Mouse (Mus musculus) midbrain, embryonic 12.5 days (tissue): Measurements from ENCODE around the gene Grk2. TPM values are rescaled to one million over a fixed set of nuclear protein-coding genes. Genes with fewer than 3 reads are reported as not detected.
A peak's percentile ranks its signal among the peaks of the same experiment; 100 is the strongest.

Experiments used
- ATAC-seq: fragments of 200-750 bp; cut with Nextera tagmentation; 2 replicates; pipeline ENCODE4 v1.8.0; 2017; ENCODE audit warnings: low read depth, moderate TSS enrichment, moderate library complexity; ENCODE audit not compliant: low FRiP score
- H3K27ac ChIP-seq: fragments of 300-500 bp; sonication (generic); replicated peaks from 2 replicates; pipeline ENCODE4 v1.5.1; 2016; ENCODE audit warnings: mild to moderate bottlenecking
- H3K27me3 ChIP-seq: fragments of 300-500 bp; sonication (generic); 2 replicates; pipeline ENCODE4 v1.6.1; 2016; ENCODE audit warnings: mild to moderate bottlenecking
- H3K36me3 ChIP-seq: fragments of 300-500 bp; sonication (generic); 2 replicates; pipeline ENCODE4 v1.6.1; 2016
- H3K4me1 ChIP-seq: fragments of 300-500 bp; sonication (generic); 2 replicates; pipeline ENCODE4 v1.6.1; 2016
- H3K4me2 ChIP-seq: fragments of 300-500 bp; sonication (generic); replicated peaks from 2 replicates; pipeline ENCODE4 v1.6.1; 2016; ENCODE audit warnings: mild to moderate bottlenecking, moderate library complexity
- H3K4me3 ChIP-seq: fragments of 300-500 bp; sonication (generic); 2 replicates; pipeline ENCODE4 v1.5.1; 2016; ENCODE audit warnings: mild to moderate bottlenecking
- H3K9ac ChIP-seq: fragments of 300-500 bp; sonication (generic); replicated peaks from 2 replicates; pipeline ENCODE4 v1.6.1; 2016; ENCODE audit warnings: mild to moderate bottlenecking, moderate library complexity
- H3K9me3 ChIP-seq: fragments of 300-500 bp; sonication (generic); 2 replicates; pipeline ENCODE4 v1.6.1; 2016; ENCODE audit warnings: mild to moderate bottlenecking
- WGBS: fragments of 180-500 bp; shearing (Covaris S2); methylation state at CpG from one replicate; pipeline ENCODE4 v1.1.7; 2016; 5-methylcytosine and 5-hydroxymethylcytosine counted together
- polyA plus RNA-seq: library from polyadenylated mRNA; unstranded; fragments of >200 nt; fragmentation: Nextera tagmentation; extraction: Ambion mirVana; gene quantifications from 2 replicates; pipeline ENCODE4 v1.2.1, GENCODE M21; 2016

Gene Grk2
- polyA plus RNA-seq, 1 experiment from 2014 or later, result 19.3 TPM

GRCm38 (mm10) chr19:4301735-4302651, 4.0 kb downstream of the Grk2 start:
- H3K27me3 ChIP-seq, result no peaks in the 10 kb centered on the region
- no peaks in the 10 kb centered on the region for H3K9me3 ChIP-seq
- peak overlapping the region; percentile 76 for H3K27ac ChIP-seq
- peak overlapping the region; percentile 37 for H3K9ac ChIP-seq
- H3K36me3 ChIP-seq, result no peaks in the 10 kb centered on the region
- peak overlapping the region; percentile 22 for H3K4me2 ChIP-seq
- ATAC-seq, result no peak
- WGBS, result 37% methylated on average over 21 of the region's 21 CpGs
- peaks cover 48% of the 10 kb centered on the region for H3K4me1 ChIP-seq
- H3K4me3 ChIP-seq, result no peak overlapping the region

- H3K4me2 ChIP-seq, result peak overlapping the region; percentile 22
- no peak overlapping the region for H3K4me3 ChIP-seq
- H3K9me3 ChIP-seq, result no peaks in the 10 kb centered on the region
- H3K4me1 ChIP-seq, result peaks cover 45% of the 10 kb centered on the region
- H3K36me3 ChIP-seq, result no peaks in the 10 kb centered on the region
- 74% methylated on average over 11 of the region's 11 CpGs for WGBS
- peak overlapping the region; percentile 76; the same call in 1 of the 2 replicates for H3K27ac ChIP-seq
- peak overlapping the region; percentile 37; the same call in 1 of the 2 replicates for H3K9ac ChIP-seq
- no peaks in the 10 kb centered on the region for H3K27me3 ChIP-seq
- ATAC-seq, result no peak
These were observed 4.9 kb downstream of the Grk2 start for GRCm38 (mm10) chr19:4300852-4301734.

DNA sequence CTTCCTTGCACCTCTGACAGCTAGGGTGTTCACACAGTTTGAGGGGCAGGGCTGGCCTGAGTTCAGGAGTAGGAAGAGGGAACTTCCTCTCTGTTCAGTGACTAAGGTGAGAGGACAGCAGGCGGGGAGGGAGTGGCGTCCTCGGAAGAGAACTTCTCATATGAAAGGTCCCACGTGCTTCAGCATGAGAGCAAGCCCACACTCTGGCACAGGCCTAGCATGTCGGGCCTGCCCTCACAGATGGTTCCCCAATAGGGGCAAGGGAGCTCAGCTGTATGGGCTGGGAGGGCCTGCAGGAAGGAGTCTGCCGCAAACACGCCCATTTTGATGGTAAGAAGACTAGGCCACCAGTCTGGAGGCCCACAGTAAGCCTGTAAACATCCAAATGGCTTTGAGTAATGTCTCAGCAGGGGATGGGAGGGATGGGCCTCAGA, 5.7 kb downstream of the Grk2 start:
- 44% methylated on average over 7 of the region's 7 CpGs for WGBS
- ATAC-seq, result no peak
- H3K4me2 ChIP-seq, result no peak overlapping the region
- H3K4me1 ChIP-seq, result peaks cover 44% of the 10 kb centered on the region
- no peak overlapping the region for H3K9ac ChIP-seq
- H3K27ac ChIP-seq, result no peak overlapping the region
- H3K4me3 ChIP-seq, result no peak overlapping the region
- H3K36me3 ChIP-seq, result no peaks in the 10 kb centered on the region
- H3K27me3 ChIP-seq, result no peaks in the 10 kb centered on the region
- no peaks in the 10 kb centered on the region for H3K9me3 ChIP-seq

DNA sequence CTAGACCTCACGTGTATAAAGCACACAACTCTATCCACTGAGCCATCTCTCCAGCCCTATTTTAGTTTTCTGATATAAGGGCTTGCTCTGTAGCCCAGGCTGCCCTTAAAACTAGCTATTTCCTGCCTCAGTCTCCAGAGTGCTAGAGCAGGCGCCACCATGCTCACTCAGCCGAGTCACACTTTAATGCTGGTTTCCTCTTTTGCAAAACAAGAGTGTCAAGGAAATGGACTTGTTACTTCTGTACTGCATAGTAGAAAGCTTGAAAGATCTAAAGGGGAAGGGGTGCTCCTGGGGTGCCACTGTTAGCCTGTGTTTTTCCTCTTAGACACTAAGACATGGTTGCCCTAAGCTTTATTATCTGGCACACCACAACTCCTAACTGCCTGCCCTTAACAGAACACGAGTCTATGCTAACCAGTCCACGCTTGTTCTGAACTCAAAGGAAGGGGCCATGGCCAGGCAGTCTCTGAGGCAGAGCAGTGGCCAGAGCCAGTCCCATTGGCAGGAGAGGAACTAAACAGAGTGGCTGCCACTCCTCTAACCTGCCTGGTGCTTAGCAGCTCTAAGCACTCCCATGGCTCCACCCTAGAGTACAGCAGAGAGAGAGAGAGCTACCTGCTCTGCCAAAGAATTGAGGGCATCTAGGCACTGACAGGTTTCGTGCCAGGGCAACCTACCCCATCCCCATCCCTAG, 6.3 kb downstream of the Grk2 start:
- no peaks in the 10 kb centered on the region for H3K9me3 ChIP-seq
- H3K27ac ChIP-seq, result no peak overlapping the region
- H3K4me1 ChIP-seq, result peaks cover 38% of the 10 kb centered on the region
- no peak overlapping the region for H3K4me3 ChIP-seq
- 81% methylated on average over 6 of the region's 6 CpGs for WGBS
- no peak for ATAC-seq
- H3K36me3 ChIP-seq, result no peaks in the 10 kb centered on the region
- H3K27me3 ChIP-seq, result no peaks in the 10 kb centered on the region
- no peak overlapping the region for H3K4me2 ChIP-seq
- H3K9ac ChIP-seq, result no peak overlapping the region

DNA sequence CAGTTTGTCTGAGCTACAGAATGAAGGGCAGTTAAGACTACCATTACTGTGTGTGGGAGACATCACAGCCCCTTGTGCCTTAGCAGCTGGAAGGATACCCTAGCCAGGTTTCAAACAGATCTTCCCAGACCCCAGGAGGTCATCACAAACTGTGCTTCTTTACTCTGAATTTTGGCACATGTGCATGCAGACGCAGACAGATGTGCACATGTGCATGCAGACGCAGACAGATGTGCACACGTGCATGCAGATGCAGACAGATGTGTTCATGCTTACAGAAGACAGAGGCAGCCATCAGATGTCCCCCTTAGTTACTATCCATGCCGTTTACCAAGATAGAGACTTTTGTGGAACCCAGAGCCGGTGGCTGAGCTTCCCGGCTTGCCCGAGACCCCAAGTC, 6.9 kb downstream of the Grk2 start:
- peaks cover 3% of the 10 kb centered on the region; the same call in 1 of the 2 replicates for H3K36me3 ChIP-seq
- H3K4me3 ChIP-seq, result no peak overlapping the region
- H3K4me2 ChIP-seq, result no peak overlapping the region
- no peak overlapping the region for H3K9ac ChIP-seq
- ATAC-seq, result no peak
- H3K4me1 ChIP-seq, result peaks cover 32% of the 10 kb centered on the region
- H3K27me3 ChIP-seq, result no peaks in the 10 kb centered on the region
- H3K9me3 ChIP-seq, result no peaks in the 10 kb centered on the region
- 88% methylated on average over 7 of the region's 7 CpGs for WGBS
- H3K27ac ChIP-seq, result no peak overlapping the region

DNA sequence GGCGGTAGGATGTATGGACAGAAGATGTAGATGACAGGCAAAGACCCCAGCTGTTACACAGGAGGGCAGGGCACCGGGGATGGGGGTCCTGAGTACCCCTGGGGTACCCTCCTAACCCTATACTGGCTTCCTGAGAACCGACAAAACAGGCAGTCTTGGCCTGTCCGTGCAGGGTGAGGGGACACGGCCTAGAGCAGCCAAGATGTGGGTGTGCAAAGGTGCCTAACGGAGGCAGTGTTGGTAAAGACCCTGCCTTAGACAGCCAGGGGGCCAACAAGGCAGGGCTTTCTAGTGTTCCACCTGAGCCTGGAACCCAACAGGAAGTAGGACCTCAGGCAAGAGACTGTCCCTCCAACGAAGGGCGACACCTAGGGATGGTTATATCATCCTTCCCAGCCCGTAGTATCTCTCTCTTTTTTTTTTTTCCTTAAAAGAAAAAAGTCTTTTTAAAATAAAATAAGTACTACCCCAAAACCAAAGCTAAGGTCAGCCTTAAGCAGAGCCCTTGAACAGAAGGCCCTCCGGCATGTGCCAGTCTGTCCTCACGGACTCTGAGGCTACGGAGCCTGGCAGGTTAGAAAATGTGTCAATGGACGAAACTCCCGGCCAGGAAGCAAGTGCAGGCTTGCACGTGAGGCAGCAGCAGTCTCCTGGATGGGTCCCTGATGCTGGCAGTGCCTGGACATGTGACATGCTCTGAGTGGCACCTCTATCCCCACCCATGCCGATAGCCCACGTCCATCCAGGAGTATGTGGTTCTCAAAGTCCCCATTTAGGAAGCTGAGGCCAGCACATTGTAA, 7.5 kb downstream of the Grk2 start:
- no peaks in the 10 kb centered on the region for H3K27me3 ChIP-seq
- peaks cover 5% of the 10 kb centered on the region; the same call in 1 of the 2 replicates for H3K36me3 ChIP-seq
- H3K4me1 ChIP-seq, result peaks cover 26% of the 10 kb centered on the region
- no peak overlapping the region for H3K27ac ChIP-seq
- no peak for ATAC-seq
- 92% methylated on average over 17 of the region's 17 CpGs for WGBS
- H3K9me3 ChIP-seq, result no peaks in the 10 kb centered on the region
- H3K9ac ChIP-seq, result no peak overlapping the region
- H3K4me3 ChIP-seq, result no peak overlapping the region
- no peak overlapping the region for H3K4me2 ChIP-seq

DNA sequence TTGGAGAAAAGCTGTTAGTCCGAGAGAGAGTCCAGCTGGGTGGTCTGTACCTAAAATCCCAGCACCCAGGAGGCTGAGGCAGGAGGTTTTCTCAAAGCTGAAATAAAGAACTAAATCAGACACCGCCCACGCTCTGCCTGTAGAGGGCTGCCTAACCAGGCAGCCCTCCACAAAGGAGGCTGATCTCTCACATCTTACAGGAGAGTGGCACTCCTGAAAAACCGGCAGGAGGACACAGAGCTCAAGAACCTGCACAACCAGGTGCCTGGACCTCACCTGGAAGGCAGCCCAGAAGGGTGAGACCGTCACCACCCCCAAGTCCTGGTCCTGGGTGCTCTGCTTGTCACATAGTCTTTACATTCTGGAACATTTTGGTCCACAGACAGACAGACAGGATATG, 8.2 kb downstream of the Grk2 start:
- H3K9ac ChIP-seq, result no peak overlapping the region
- H3K4me1 ChIP-seq, result peaks cover 19% of the 10 kb centered on the region
- H3K27ac ChIP-seq, result no peak overlapping the region
- 91% methylated on average over 5 of the region's 5 CpGs for WGBS
- H3K27me3 ChIP-seq, result no peaks in the 10 kb centered on the region
- no peak overlapping the region for H3K4me2 ChIP-seq
- no peaks in the 10 kb centered on the region for H3K9me3 ChIP-seq
- H3K36me3 ChIP-seq, result peaks cover 10% of the 10 kb centered on the region; the same call in 1 of the 2 replicates
- no peak overlapping the region for H3K4me3 ChIP-seq
- no peak for ATAC-seq

DNA sequence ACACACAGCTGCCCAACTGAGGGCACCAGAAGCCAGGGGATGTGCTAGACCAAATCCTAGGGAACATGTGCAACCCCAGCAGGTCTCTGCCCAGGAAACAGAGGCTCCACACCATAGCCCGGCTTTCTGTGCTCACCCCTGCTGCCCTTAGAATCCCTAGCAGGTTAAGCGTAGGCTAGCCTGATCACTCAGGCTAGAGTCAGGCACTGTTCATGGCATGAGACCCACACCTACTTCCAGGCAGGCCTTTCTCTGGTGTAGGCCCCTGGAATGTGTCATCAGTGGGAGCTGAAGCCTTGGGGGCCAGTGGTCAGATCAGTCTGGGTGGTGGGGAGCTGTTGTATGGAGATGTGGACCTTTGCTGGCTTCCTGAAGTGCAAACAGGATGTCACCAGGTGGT, 9.4 kb downstream of the Grk2 start:
- H3K4me2 ChIP-seq, result no peak overlapping the region
- H3K4me3 ChIP-seq, result no peak overlapping the region
- H3K4me1 ChIP-seq, result peaks cover 7% of the 10 kb centered on the region
- no peak overlapping the region for H3K27ac ChIP-seq
- no peaks in the 10 kb centered on the region for H3K9me3 ChIP-seq
- ATAC-seq, result no peak
- peaks cover 22% of the 10 kb centered on the region for H3K36me3 ChIP-seq
- H3K27me3 ChIP-seq, result no peaks in the 10 kb centered on the region
- 85% methylated on average over 2 of the region's 2 CpGs for WGBS
- no peak overlapping the region for H3K9ac ChIP-seq

GRCm38 (mm10) chr19:4295391-4295790, 10.6 kb downstream of the Grk2 start:
- Histone ChIP-seq H3K9ac (no peak overlapping the region), H3K27me3 (no peaks in the 10 kb centered on the region), H3K36me3 (peaks cover 34% of the 10 kb centered on the region), H3K27ac (no peak overlapping the region), H3K9me3 (no peaks in the 10 kb centered on the region), H3K4me2 (no peak overlapping the region), H3K4me1 (no peaks in the 10 kb centered on the region), H3K4me3 (no peak overlapping the region)
- 89% methylated on average over 4 of the region's 4 CpGs for WGBS
- no peak for ATAC-seq

GRCm38 (mm10) chr19:4294381-4295097, 11.5 kb downstream of the Grk2 start:
- H3K4me3 ChIP-seq, result no peak overlapping the region
- ATAC-seq, result no peak
- H3K27ac ChIP-seq, result no peak overlapping the region
- peaks cover 43% of the 10 kb centered on the region for H3K36me3 ChIP-seq
- no peak overlapping the region for H3K4me2 ChIP-seq
- WGBS, result 78% methylated on average over 14 of the region's 14 CpGs
- H3K4me1 ChIP-seq, result no peaks in the 10 kb centered on the region
- no peak overlapping the region for H3K9ac ChIP-seq
- no peaks in the 10 kb centered on the region for H3K9me3 ChIP-seq
- no peaks in the 10 kb centered on the region for H3K27me3 ChIP-seq
